ENCODE assay signal across 8 mouse cellular contexts in genomic region chr10:22731272-22732093, GRCm38 (mm10). TPM values are rescaled to one million over a fixed set of nuclear protein-coding genes. Genes with fewer than 3 reads are reported as not detected.
DNase-seq lines count a peak whose midpoint lies in the region; ATAC-seq and TF ChIP-seq lines count a peak whose summit lies in the region.

Gene Tbpl1, minus strand, starts transcription at chr10:22731938.

- no peaks in the 10 kb centered on the region for H3K9me3 ChIP-seq in neural tube, embryonic 11.5 days (ENCODE audit: control insufficient read depth, low read length)
- H3K9me3 ChIP-seq in embryonic facial prominence, embryonic 11.5 days (replicated peaks; ENCODE audit: control insufficient read depth, low read length), result no peaks in the 10 kb centered on the region
- H3K9me3 ChIP-seq in limb, embryonic 10.5 days (replicated peaks), result no peaks in the 10 kb centered on the region
- H3K9me3 ChIP-seq in midbrain, embryonic 13.5 days, result no peaks in the 10 kb centered on the region

- TF ChIP-seq CTCF in spleen, adult 2 months (IDR thresholded peaks at IDR 0.05; ENCODE audit: extremely low read depth, insufficient read depth, insufficient read length, insufficient replicate concordance), result no peak

- no peaks in the 10 kb centered on the region for H3K36me3 ChIP-seq in neural tube, embryonic 11.5 days (ENCODE audit: control insufficient read depth, insufficient read depth, low read length)
- H3K36me3 ChIP-seq in embryonic facial prominence, embryonic 11.5 days (replicated peaks; ENCODE audit: control insufficient read depth, insufficient read depth, low read depth, low read length), result no peaks in the 10 kb centered on the region
- H3K36me3 ChIP-seq in limb, embryonic 10.5 days, result no peaks in the 10 kb centered on the region
- no peaks in the 10 kb centered on the region for H3K36me3 ChIP-seq in midbrain, embryonic 13.5 days
- H3K36me3 ChIP-seq in spleen, adult 2 months (ENCODE audit: control insufficient read depth, insufficient read depth, low read length), result no peaks in the 10 kb centered on the region

- H3K9ac ChIP-seq in neural tube, embryonic 11.5 days (ENCODE audit: low read length), result peak within 1 kb of the TSS; percentile 95
- peak within 1 kb of the TSS; percentile 95 for H3K9ac ChIP-seq in embryonic facial prominence, embryonic 11.5 days (replicated peaks; ENCODE audit: low read length)
- H3K9ac ChIP-seq in midbrain, embryonic 13.5 days (replicated peaks), result peak within 1 kb of the TSS; percentile 99

- peak; percentile 98 for ATAC-seq in neural tube, embryonic 11.5 days (ENCODE audit: insufficient read depth, low FRiP score, low TSS enrichment)
- ATAC-seq in embryonic facial prominence, embryonic 11.5 days (replicated peaks; ENCODE audit: insufficient number of reproducible peaks, low FRiP score, low TSS enrichment, low read depth), result peak; percentile 98
- peak; percentile 92 for ATAC-seq in granulocyte monocyte progenitor cell, adult 5-6 weeks (replicated peaks; ENCODE audit: poor library complexity, severe bottlenecking)
- peak; percentile 99 for ATAC-seq in midbrain, embryonic 13.5 days

- peak within 1 kb of the TSS; percentile 92 for H3K4me2 ChIP-seq in neural tube, embryonic 11.5 days (ENCODE audit: low read depth)
- peak within 1 kb of the TSS; percentile 88 for H3K4me2 ChIP-seq in embryonic facial prominence, embryonic 11.5 days (ENCODE audit: low read depth, low read length)
- peak within 1 kb of the TSS; percentile 94 for H3K4me2 ChIP-seq in midbrain, embryonic 13.5 days (replicated peaks)

- WGBS in neural tube, embryonic 11.5 days, result under 1% methylated on average over 73 of the region's 77 CpGs
- WGBS in embryonic facial prominence, embryonic 11.5 days, result under 1% methylated on average over 76 of the region's 77 CpGs
- WGBS in limb, embryonic 10.5 days, result under 1% methylated on average over 77 of the region's 77 CpGs
- WGBS in midbrain, embryonic 13.5 days, result under 1% methylated on average over 77 of the region's 77 CpGs
- WGBS in spleen, adult 2 months, result under 1% methylated on average over 76 of the region's 77 CpGs

- DNase-seq in neural tube, embryonic 11.5 days (ENCODE audit: low spot score), result peak; percentile 96
- no peak for DNase-seq in neural tube, embryonic 10.5 days (ENCODE audit: extremely low spot score, low spot score)
- DNase-seq in embryonic facial prominence, embryonic 11.5 days (ENCODE audit: low spot score), result peak; percentile 97
- DNase-seq in kidney, adult 11 months, result peak; percentile 96
- peak; percentile 95 for DNase-seq in limb, embryonic 10.5 days (ENCODE audit: low spot score)
- DNase-seq in spleen, adult 2 months (ENCODE audit: low read depth in 1 of 2, low spot score in 2 of 2), result peak; percentile 90 to 96

- H3K4me3 ChIP-seq in neural tube, embryonic 11.5 days (ENCODE audit: low read depth, low read length), result peak within 1 kb of the TSS; percentile 89
- peak within 1 kb of the TSS; percentile 90 for H3K4me3 ChIP-seq in embryonic facial prominence, embryonic 11.5 days (ENCODE audit: low read depth, low read length)
- H3K4me3 ChIP-seq in limb, embryonic 10.5 days, result peak within 1 kb of the TSS; percentile 99
- H3K4me3 ChIP-seq in midbrain, embryonic 13.5 days (replicated peaks), result peak within 1 kb of the TSS; percentile 99
- peak within 1 kb of the TSS; percentile 85 for H3K4me3 ChIP-seq in spleen, adult 2 months (ENCODE audit: extremely low read depth, insufficient read depth, insufficient read length)

- H3K27ac ChIP-seq in neural tube, embryonic 11.5 days (ENCODE audit: low read depth, low read length), result peak within 1 kb of the TSS; percentile 94
- peak within 1 kb of the TSS; percentile 66 for H3K27ac ChIP-seq in embryonic facial prominence, embryonic 11.5 days (replicated peaks; ENCODE audit: low read depth, low read length)
- H3K27ac ChIP-seq in limb, embryonic 10.5 days, result peak within 1 kb of the TSS; percentile 99
- H3K27ac ChIP-seq in midbrain, embryonic 13.5 days, result peak within 1 kb of the TSS; percentile 96
- peak within 1 kb of the TSS; percentile 90 for H3K27ac ChIP-seq in spleen, adult 2 months (ENCODE audit: insufficient read depth, low read length)

- TF ChIP-seq POLR2A in spleen, adult 2 months (IDR thresholded peaks at IDR 0.05; ENCODE audit: low read depth, low read length), result peak; percentile 81

- H3K27me3 ChIP-seq in neural tube, embryonic 11.5 days (ENCODE audit: control insufficient read depth, insufficient read depth, low read length), result no peaks in the 10 kb centered on the region
- H3K27me3 ChIP-seq in embryonic facial prominence, embryonic 11.5 days (ENCODE audit: control insufficient read depth, insufficient read depth, low read length), result no peaks in the 10 kb centered on the region
- no peaks in the 10 kb centered on the region for H3K27me3 ChIP-seq in limb, embryonic 10.5 days (ENCODE audit: low read depth, poor library complexity, severe bottlenecking)
- no peaks in the 10 kb centered on the region for H3K27me3 ChIP-seq in midbrain, embryonic 13.5 days
- no peaks in the 10 kb centered on the region for H3K27me3 ChIP-seq in spleen, adult 2 months (ENCODE audit: control insufficient read depth, insufficient read depth, low read length)

- peaks cover 12% of the 10 kb centered on the region for H3K4me1 ChIP-seq in neural tube, embryonic 11.5 days (ENCODE audit: control insufficient read depth, insufficient read depth, low read length)
- H3K4me1 ChIP-seq in embryonic facial prominence, embryonic 11.5 days (ENCODE audit: control insufficient read depth, insufficient read depth, low read length), result no peaks in the 10 kb centered on the region
- peaks cover 22% of the 10 kb centered on the region for H3K4me1 ChIP-seq in limb, embryonic 10.5 days
- H3K4me1 ChIP-seq in midbrain, embryonic 13.5 days (replicated peaks), result peaks cover 37% of the 10 kb centered on the region
- peaks cover 5% of the 10 kb centered on the region; the same call in 1 of the 2 replicates for H3K4me1 ChIP-seq in spleen, adult 2 months (ENCODE audit: control insufficient read depth, insufficient read depth, insufficient read length)

RNA-seq across cellular contexts. Expression of gene Tbpl1, which starts in this region (rescaled TPM):
- polyA plus RNA-seq in neural tube, embryonic 11.5 days (2014; fragmentation: Nextera tagmentation; extraction: Ambion mirVana), result 108 and 115 TPM in 2 replicates
- polyA plus RNA-seq in embryonic facial prominence, embryonic 11.5 days (2014; fragmentation: Nextera tagmentation; extraction: Ambion mirVana), result 98.6 and 109 TPM in 2 replicates
- 21.9 and 22.5 TPM in 2 replicates for total RNA-seq in granulocyte monocyte progenitor cell, adult 5-6 weeks (2014; fragmentation: Nextera tagmentation)
- 20.2 and 21.9 TPM in 2 replicates for total RNA-seq in granulocyte monocyte progenitor cell, adult 5-6 weeks (2017)
- polyA plus RNA-seq in limb, embryonic 10.5 days (2016; fragmentation: Nextera tagmentation; extraction: Ambion mirVana), result 73.3 and 78.9 TPM in 2 replicates
- 124 and 127 TPM in 2 replicates for polyA plus RNA-seq in midbrain, embryonic 13.5 days (2015; fragmentation: Nextera tagmentation; extraction: Ambion mirVana)
- 22.1 and 29.6 TPM in 2 replicates for polyA plus RNA-seq in spleen, adult 2 months (2012; rRNA removed)
